In genomic region chr17:80683821-80684576, GRCm38 (mm10) we compare ENCODE assay signal across 8 mouse cellular contexts. TPM values are rescaled to one million over a fixed set of nuclear protein-coding genes. Genes with fewer than 3 reads are reported as not detected.
A peak's percentile ranks its signal among the peaks of the same experiment; 100 is the strongest.
DNase-seq lines count a peak whose midpoint lies in the region; ATAC-seq and TF ChIP-seq lines count a peak whose summit lies in the region.

No protein-coding gene starts in this region.

- H3K27me3 ChIP-seq in liver, embryonic 12.5 days (replicated peaks): no peaks in the 10 kb centered on the region
- no peaks in the 10 kb centered on the region for H3K27me3 ChIP-seq in liver, embryonic 11.5 days (replicated peaks; ENCODE audit: control insufficient read depth, insufficient read depth, low read length)
- H3K27me3 ChIP-seq in hindbrain, embryonic 16.5 days (replicated peaks; ENCODE audit: control insufficient read depth, insufficient read depth, low read length): no peaks in the 10 kb centered on the region
- no peaks in the 10 kb centered on the region for H3K27me3 ChIP-seq in stomach, postnatal 0 days (ENCODE audit: control insufficient read depth, insufficient read depth, low read length)

- H3K27ac ChIP-seq in liver, embryonic 12.5 days: no peak overlapping the region
- H3K27ac ChIP-seq in liver, embryonic 11.5 days (ENCODE audit: low read depth, low read length): no peak overlapping the region
- H3K27ac ChIP-seq in hindbrain, embryonic 16.5 days (ENCODE audit: low read depth, low read length): 0 out of 2 replicates have a peak overlapping the region, but pooled peaks have one; percentile 9
- H3K27ac ChIP-seq in stomach, postnatal 0 days (replicated peaks): no peak overlapping the region

- DNase-seq in liver, embryonic 11.5 days (ENCODE audit: low spot score): no peak
- peak; percentile 43 to 55 for DNase-seq in cerebellum, postnatal 25 days
- peak; percentile 41 to 59 for DNase-seq in lung, adult 18-20 months
- peak; percentile 62 for DNase-seq in stomach, postnatal 0 days (ENCODE audit: low spot score)
- no peak for DNase-seq in right cerebral cortex, postnatal 14 days
- no peak for DNase-seq in left cerebral cortex, adult 8-10 months (ENCODE audit: low spot score in 2 of 2)

- ATAC-seq in liver, embryonic 12.5 days: 0 out of 2 replicates have a peak, but pooled peaks have one; percentile 47
- no peak; the same call in 1 of the 2 replicates for ATAC-seq in liver, embryonic 11.5 days (replicated peaks; ENCODE audit: low FRiP score)
- peak; percentile 65 for ATAC-seq in hindbrain, embryonic 16.5 days
- ATAC-seq in stomach, postnatal 0 days (ENCODE audit: low FRiP score, low TSS enrichment): peak; percentile 76

- no peak overlapping the region for H3K9ac ChIP-seq in liver, embryonic 12.5 days
- H3K9ac ChIP-seq in liver, embryonic 11.5 days (ENCODE audit: low read depth, low read length): no peak overlapping the region
- H3K9ac ChIP-seq in hindbrain, embryonic 16.5 days (ENCODE audit: low read depth, low read length): no peak overlapping the region; the same call in 1 of the 2 replicates
- no peak overlapping the region for H3K9ac ChIP-seq in stomach, postnatal 0 days (ENCODE audit: low read length)

- TF ChIP-seq EP300 in stomach, postnatal 0 days (optimal IDR thresholded peaks at IDR 0.05): no peak

- TF ChIP-seq CTCF in stomach, postnatal 0 days (IDR thresholded peaks at IDR 0.05; ENCODE audit: low read depth): peak; percentile 72

- 57% methylated on average over 6 of the region's 6 CpGs for WGBS in liver, embryonic 12.5 days (ENCODE audit: insufficient replicate concordance)
- WGBS in liver, embryonic 11.5 days: 50% methylated on average over 6 of the region's 6 CpGs
- 48% methylated on average over 6 of the region's 6 CpGs for WGBS in hindbrain, embryonic 16.5 days
- WGBS in stomach, postnatal 0 days: 35% methylated on average over 6 of the region's 6 CpGs

- H3K9me3 ChIP-seq in liver, embryonic 12.5 days (replicated peaks): no peaks in the 10 kb centered on the region
- H3K9me3 ChIP-seq in liver, embryonic 11.5 days (ENCODE audit: control insufficient read depth, low read length): no peaks in the 10 kb centered on the region
- no peaks in the 10 kb centered on the region for H3K9me3 ChIP-seq in hindbrain, embryonic 16.5 days (ENCODE audit: control insufficient read depth, low read length)
- no peaks in the 10 kb centered on the region for H3K9me3 ChIP-seq in stomach, postnatal 0 days (ENCODE audit: control insufficient read depth, low read length)

- no peaks in the 10 kb centered on the region for H3K36me3 ChIP-seq in liver, embryonic 12.5 days
- H3K36me3 ChIP-seq in liver, embryonic 11.5 days (ENCODE audit: control insufficient read depth, insufficient read depth, low read length): no peaks in the 10 kb centered on the region
- H3K36me3 ChIP-seq in hindbrain, embryonic 16.5 days (ENCODE audit: control insufficient read depth, insufficient read depth, low read length): no peaks in the 10 kb centered on the region
- H3K36me3 ChIP-seq in stomach, postnatal 0 days (ENCODE audit: control insufficient read depth, insufficient read depth, low read length): 0 out of 2 replicates have a peak, but pooled peaks cover 1% of the 10 kb centered on the region

- H3K4me2 ChIP-seq in liver, embryonic 12.5 days: no peak overlapping the region
- H3K4me2 ChIP-seq in liver, embryonic 11.5 days: no peak overlapping the region
- no peak overlapping the region for H3K4me2 ChIP-seq in hindbrain, embryonic 16.5 days (ENCODE audit: low read length)
- H3K4me2 ChIP-seq in stomach, postnatal 0 days (replicated peaks; ENCODE audit: low read depth): no peak overlapping the region

- no peak overlapping the region for H3K4me3 ChIP-seq in liver, embryonic 12.5 days
- H3K4me3 ChIP-seq in liver, embryonic 11.5 days (ENCODE audit: low read depth, low read length): no peak overlapping the region
- H3K4me3 ChIP-seq in hindbrain, embryonic 16.5 days (ENCODE audit: low read length): no peak overlapping the region
- no peak overlapping the region for H3K4me3 ChIP-seq in stomach, postnatal 0 days (ENCODE audit: low read depth, low read length)

- H3K4me1 ChIP-seq in liver, embryonic 12.5 days: peaks cover 12% of the 10 kb centered on the region; the same call in 1 of the 2 replicates
- H3K4me1 ChIP-seq in liver, embryonic 11.5 days (replicated peaks; ENCODE audit: control insufficient read depth, insufficient read depth, low read length): no peaks in the 10 kb centered on the region
- H3K4me1 ChIP-seq in hindbrain, embryonic 16.5 days (ENCODE audit: control insufficient read depth, insufficient read depth, low read depth, low read length): peaks cover 6% of the 10 kb centered on the region
- no peaks in the 10 kb centered on the region for H3K4me1 ChIP-seq in stomach, postnatal 0 days (replicated peaks; ENCODE audit: control insufficient read depth, insufficient read depth)

RNA-seq across cellular contexts. Expression of gene Map4k3, which starts 44.3 kb away (rescaled TPM):
- 5.8 and 6.3 TPM in 2 replicates for polyA plus RNA-seq in liver, embryonic 12.5 days (2016; fragmentation: Nextera tagmentation; extraction: Ambion mirVana)
- polyA plus RNA-seq in liver, embryonic 11.5 days (2014; fragmentation: Nextera tagmentation; extraction: Ambion mirVana): 9.9 TPM in 2 replicates
- 17.7 and 19.4 TPM in 2 replicates for polyA plus RNA-seq in hindbrain, embryonic 16.5 days (2015; fragmentation: Nextera tagmentation; extraction: Ambion mirVana)
- polyA plus RNA-seq in stomach, postnatal 0 days (2015; fragmentation: Nextera tagmentation; extraction: Ambion mirVana): 16.9 and 18.1 TPM in 2 replicates
- 10 to 100 TPM; 55.1 to 66.0 (median 61.1) TPM for total RNA-seq in left cerebral cortex, adult 8-10 months (2022)

Comparison
In these comparisons a context has a peak if more than half of its experiments do, and no peak if none do; other contexts are left out.
1. DNase-seq: peak in cerebellum, postnatal 25 days (2 of 2), lung, adult 18-20 months (2 of 2) and stomach, postnatal 0 days (single experiment); none in liver, embryonic 11.5 days (single experiment), right cerebral cortex, postnatal 14 days (single experiment) and left cerebral cortex, adult 8-10 months (0 of 2).